ENCODE assay signal across 13 mouse cellular contexts in genomic region chr9:66300448-66301027, GRCm38 (mm10).
"Had no signal": no experiment of that assay in that cellular context is flagged by ENCODE, and none has a peak within 500 bp of the region (broad histone marks: within the 10 kb centered on the region; RNA-seq: fewer than 3 reads in every experiment).

No protein-coding gene starts in this region.

- H3K4me3 ChIP-seq: kidney, embryonic 15.5 days; limb, embryonic 15.5 days; liver, embryonic 12.5 days; midbrain, embryonic 12.5 days; myocyte; neural tube, embryonic 15.5 days had no signal

- H3K36me3 ChIP-seq: kidney, embryonic 15.5 days; limb, embryonic 15.5 days; liver, embryonic 12.5 days; midbrain, embryonic 12.5 days; neural tube, embryonic 15.5 days had no signal

- H3K9me3 ChIP-seq: kidney, embryonic 15.5 days; limb, embryonic 15.5 days; liver, embryonic 12.5 days; midbrain, embryonic 12.5 days; neural tube, embryonic 15.5 days had no signal

- H3K27me3 ChIP-seq: kidney, embryonic 15.5 days; limb, embryonic 15.5 days; liver, embryonic 12.5 days; midbrain, embryonic 12.5 days; neural tube, embryonic 15.5 days had no signal

- H3K4me2 ChIP-seq: kidney, embryonic 15.5 days; limb, embryonic 15.5 days; liver, embryonic 12.5 days; lung, embryonic 14.5 days; midbrain, embryonic 12.5 days; neural tube, embryonic 15.5 days had no signal

- H3K4me1 ChIP-seq: kidney, embryonic 15.5 days had no signal

- ATAC-seq: liver, embryonic 12.5 days had no signal

- H3K27ac ChIP-seq: kidney, embryonic 15.5 days; limb, embryonic 15.5 days; liver, embryonic 12.5 days; midbrain, embryonic 12.5 days; neural tube, embryonic 15.5 days had no signal

- H3K9ac ChIP-seq: kidney, embryonic 15.5 days; limb, embryonic 15.5 days; liver, embryonic 12.5 days; lung, embryonic 14.5 days; midbrain, embryonic 12.5 days; neural tube, embryonic 15.5 days had no signal

- DNase-seq: kidney, adult 18-20 months; kidney, postnatal 14 days; lung, embryonic 14.5 days; lung, postnatal 10 days; lung, postnatal 4 days; right cerebral cortex, adult 18-20 months; right cerebral cortex, postnatal 25 days had no signal
